Mouse (Mus musculus) granulocyte monocyte progenitor cell, adult 5-6 weeks (primary cell): Measurements from ENCODE around the gene Trim63. TPM values are rescaled to one million over a fixed set of nuclear protein-coding genes. Genes with fewer than 3 reads are reported as not detected.
"Not testable (repeated sequence)": the region's sequence is repeated elsewhere in the genome, so short reads cannot be mapped to it uniquely, and the experiment has no call there.

Experiments used
- ATAC-seq: replicated peaks from 2 replicates; pipeline ENCODE4 v1.8.0; 2016; ENCODE audit warnings: mild to moderate bottlenecking, moderate TSS enrichment, inconsistent platforms; ENCODE audit not compliant: poor library complexity, severe bottlenecking
- total RNA-seq, 2 experiments: library from RNA; stranded (forward) in 1 of 2; stranded (reverse) in 1 of 2; fragments of 200-712, 200-1000 nt in 1 of 2; fragments of >200 nt in 1 of 2; fragmentation: Nextera tagmentation in 1 of 2; gene quantifications; 2 replicates each; pipeline ENCODE4 v1.2.3; 2014 to 2017

Gene Trim63
- total RNA-seq (2014; fragmentation: Nextera tagmentation) = not detected in 2 replicates
- not detected in 2 replicates for total RNA-seq (2017)

GRCm38 (mm10) chr4:134314876-134315275 is at the start of gene Trim63:
Trim63 (plus strand) TSS chr4:134315120.
- no peak for ATAC-seq

- no peak for ATAC-seq
Observed at GRCm38 (mm10) chr4:134265860-134266585, 48.9 kb upstream of the Trim63 start.

GRCm38 (mm10) chr4:134268102-134268655 is 46.7 kb upstream of the Trim63 start:
- no peak for ATAC-seq

GRCm38 (mm10) chr4:134269622-134270021 is 45.3 kb upstream of the Trim63 start:
- ATAC-seq = not testable (repeated sequence)

GRCm38 (mm10) chr4:134271979-134272378 is 42.9 kb upstream of the Trim63 start:
- ATAC-seq = no peak

- peak; percentile 42; the same call in 1 of the 2 replicates for ATAC-seq
Observed at GRCm38 (mm10) chr4:134272731-134273416, 42.0 kb upstream of the Trim63 start.

- ATAC-seq = peak; percentile 66
Observed at GRCm38 (mm10) chr4:134273417-134274345, 41.2 kb upstream of the Trim63 start.

- no peak for ATAC-seq
Observed at GRCm38 (mm10) chr4:134284942-134285341, 30.0 kb upstream of the Trim63 start.

- peak; percentile 23 for ATAC-seq
Observed at GRCm38 (mm10) chr4:134286226-134287167, 28.4 kb upstream of the Trim63 start.

- ATAC-seq = peak; percentile 63
Observed at GRCm38 (mm10) chr4:134287168-134287564, 27.8 kb upstream of the Trim63 start.

- peak; percentile 43 for ATAC-seq
Observed at GRCm38 (mm10) chr4:134287575-134288025, 27.3 kb upstream of the Trim63 start, which contains the start of gene Pdik1l. Pdik1l (minus strand) TSS chr4:134287895.

- peak; percentile 71 for ATAC-seq
Observed at GRCm38 (mm10) chr4:134288397-134289256, 26.3 kb upstream of the Trim63 start.

GRCm38 (mm10) chr4:134292067-134292466 is 22.9 kb upstream of the Trim63 start:
- peak; percentile 31; the same call in 1 of the 2 replicates for ATAC-seq

- ATAC-seq = no peak
Observed at GRCm38 (mm10) chr4:134293061-134293691, 21.7 kb upstream of the Trim63 start.

GRCm38 (mm10) chr4:134293692-134294163 is 21.2 kb upstream of the Trim63 start:
- ATAC-seq = no peak

GRCm38 (mm10) chr4:134296096-134296495 is 18.8 kb upstream of the Trim63 start:
- ATAC-seq = not testable (repeated sequence)

- ATAC-seq = no peak
Observed at GRCm38 (mm10) chr4:134296523-134296922, 18.4 kb upstream of the Trim63 start.
